In the genomic region with DNA sequence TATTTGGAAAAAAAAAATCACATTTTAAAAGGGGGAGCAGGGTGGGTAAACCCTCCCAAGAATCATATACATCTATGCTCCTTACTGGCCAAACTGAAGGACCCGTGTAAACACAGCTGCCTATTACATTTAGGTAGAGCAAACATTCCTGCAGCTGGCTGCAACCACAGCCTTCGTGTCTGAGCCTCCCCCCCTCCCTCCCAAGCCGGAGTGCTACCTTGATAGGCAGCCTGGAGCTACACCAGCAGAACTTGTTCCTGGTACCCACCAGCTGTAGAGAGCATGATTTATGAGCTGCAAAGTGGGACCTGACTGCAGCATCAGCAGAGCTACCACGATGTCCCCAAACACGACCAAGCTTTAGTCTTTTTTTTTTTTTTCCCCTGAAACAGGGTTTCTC, we compare ENCODE assay signal across 13 mouse cellular contexts. TPM values are rescaled to one million over a fixed set of nuclear protein-coding genes. Genes with fewer than 3 reads are reported as not detected.
DNase-seq lines count a peak whose midpoint lies in the region; ATAC-seq and TF ChIP-seq lines count a peak whose summit lies in the region.
"Had no signal": no experiment of that assay in that cellular context is flagged by ENCODE, and none has a peak within 500 bp of the region (broad histone marks: within the 10 kb centered on the region; RNA-seq: fewer than 3 reads in every experiment).

No protein-coding gene starts in this region.

- peak overlapping the region; percentile 34 for H3K4me2 ChIP-seq in heart, embryonic 13.5 days
- H3K4me2 ChIP-seq in heart, embryonic 15.5 days: peak overlapping the region; percentile 37
- H3K4me2 ChIP-seq in kidney, embryonic 14.5 days (replicated peaks; ENCODE audit: low read depth, low read length): no peak overlapping the region

- H3K9ac ChIP-seq in heart, embryonic 13.5 days: 0 out of 2 replicates have a peak overlapping the region, but pooled peaks have one; percentile 25
- H3K9ac ChIP-seq in heart, embryonic 15.5 days: no peak overlapping the region
- H3K9ac ChIP-seq in kidney, embryonic 14.5 days (ENCODE audit: low read depth, low read length): no peak overlapping the region

- WGBS in heart, embryonic 13.5 days: 15% methylated on average over 5 of the region's 5 CpGs
- WGBS in heart, embryonic 15.5 days: 21% methylated on average over 5 of the region's 5 CpGs
- WGBS in kidney, embryonic 14.5 days: 17% methylated on average over 5 of the region's 5 CpGs

- no peak for DNase-seq in heart, adult 9 months (ENCODE audit: low spot score in 2 of 2)
- peak; percentile 84 for DNase-seq in skeletal muscle tissue, adult 2 months (ENCODE audit: low read depth, low spot score)
- DNase-seq in adrenal gland, postnatal 36 days: no peak
- DNase-seq: cerebellum, adult 2 months; gastrocnemius, postnatal 36 days; kidney, adult 11 months; lung, postnatal 10 days had no signal

- H3K4me3 ChIP-seq in heart, embryonic 13.5 days: no peak overlapping the region
- H3K4me3 ChIP-seq in E14TG2a.4 (replicated peaks; ENCODE audit: low read length): peak overlapping the region; percentile 14; the same call in 1 of the 2 replicates
- no peak overlapping the region for H3K4me3 ChIP-seq in heart, embryonic 15.5 days
- no peak overlapping the region for H3K4me3 ChIP-seq in kidney, embryonic 14.5 days (ENCODE audit: low read length)
- H3K4me3 ChIP-seq: forebrain, embryonic 10.5 days had no signal

- H3K4me1 ChIP-seq in heart, embryonic 13.5 days: peaks cover 76% of the 10 kb centered on the region
- peaks cover 98% of the 10 kb centered on the region for H3K4me1 ChIP-seq in E14TG2a.4 (replicated peaks; ENCODE audit: low read depth, low read length)
- peaks cover 45% of the 10 kb centered on the region for H3K4me1 ChIP-seq in heart, embryonic 15.5 days (replicated peaks)
- H3K4me1 ChIP-seq in kidney, embryonic 14.5 days (ENCODE audit: control insufficient read depth, insufficient read depth, low read length): peaks cover 7% of the 10 kb centered on the region; the same call in 1 of the 2 replicates

- TF ChIP-seq CTCF in E14TG2a.4 (conservative IDR thresholded peaks at IDR 0.05; ENCODE audit: low read length): no peak

- no peaks in the 10 kb centered on the region for H3K27me3 ChIP-seq in heart, embryonic 13.5 days (replicated peaks)
- no peaks in the 10 kb centered on the region for H3K27me3 ChIP-seq in E14TG2a.4 (ENCODE audit: insufficient read depth, low read length)
- H3K27me3 ChIP-seq in heart, embryonic 15.5 days: no peaks in the 10 kb centered on the region
- H3K27me3 ChIP-seq in kidney, embryonic 14.5 days (ENCODE audit: control insufficient read depth, insufficient read depth, low read length): peaks cover 17% of the 10 kb centered on the region

- ATAC-seq in heart, embryonic 13.5 days (ENCODE audit: extremely low read depth, insufficient number of reproducible peaks, low FRiP score, low TSS enrichment): no peak
- ATAC-seq in heart, embryonic 15.5 days (replicated peaks; ENCODE audit: insufficient number of reproducible peaks, insufficient read depth, low FRiP score, low read depth): 0 out of 2 replicates have a peak, but pooled peaks have one; percentile 27
- no peak for ATAC-seq in kidney, embryonic 14.5 days (ENCODE audit: low FRiP score, low TSS enrichment)
- ATAC-seq: midbrain, embryonic 16.5 days had no signal

- H3K27ac ChIP-seq in heart, embryonic 13.5 days (replicated peaks): peak overlapping the region; percentile 90
- H3K27ac ChIP-seq in heart, embryonic 15.5 days: peak overlapping the region; percentile 87
- H3K27ac ChIP-seq in kidney, embryonic 14.5 days (ENCODE audit: low read depth, low read length): no peak overlapping the region
- H3K27ac ChIP-seq: forebrain, embryonic 10.5 days had no signal

- no peaks in the 10 kb centered on the region for H3K36me3 ChIP-seq in heart, embryonic 13.5 days
- H3K36me3 ChIP-seq in E14TG2a.4 (ENCODE audit: insufficient read depth, low read length): peaks cover 10% of the 10 kb centered on the region; the same call in 1 of the 2 replicates
- H3K36me3 ChIP-seq in heart, embryonic 15.5 days: no peaks in the 10 kb centered on the region
- no peaks in the 10 kb centered on the region for H3K36me3 ChIP-seq in kidney, embryonic 14.5 days (ENCODE audit: control insufficient read depth, insufficient read depth, low read length)
- H3K36me3 ChIP-seq: forebrain, embryonic 10.5 days had no signal

- H3K9me3 ChIP-seq in heart, embryonic 13.5 days: no peaks in the 10 kb centered on the region
- H3K9me3 ChIP-seq in E14TG2a.4 (ENCODE audit: low read length): no peaks in the 10 kb centered on the region
- no peaks in the 10 kb centered on the region for H3K9me3 ChIP-seq in heart, embryonic 15.5 days (replicated peaks)
- no peaks in the 10 kb centered on the region for H3K9me3 ChIP-seq in kidney, embryonic 14.5 days (ENCODE audit: control insufficient read depth, low read length)
- H3K9me3 ChIP-seq: forebrain, embryonic 10.5 days had no signal

RNA-seq across cellular contexts. Expression of a gene that starts 9.9 kb away (rescaled TPM):
- 8.5 and 8.6 TPM in 2 replicates for polyA plus RNA-seq in heart, embryonic 13.5 days (2015; fragmentation: Nextera tagmentation; extraction: Ambion mirVana)
- 7.6 and 9.0 TPM in 2 replicates for polyA plus RNA-seq in heart, embryonic 15.5 days (2015; fragmentation: Nextera tagmentation; extraction: Ambion mirVana)
- 10.2 and 13.0 TPM in 2 replicates for polyA plus RNA-seq in kidney, embryonic 14.5 days (2014; fragmentation: Nextera tagmentation; extraction: Ambion mirVana)
- total RNA-seq in adrenal gland, postnatal 36 days (2021): 10 to 100 TPM in 1 of 2 experiments, 1 to 10 TPM in 1; 9.9 to 18.3 TPM
